Mouse (Mus musculus) intestine, embryonic 14.5 days (tissue): Measurements from ENCODE around the gene P2rx6. TPM values are rescaled to one million over a fixed set of nuclear protein-coding genes. Genes with fewer than 3 reads are reported as not detected.

ENCODE experiments used
- ATAC-seq: fragments of 200-750 bp; cut with Nextera tagmentation; replicated peaks from 2 replicates; pipeline ENCODE4 v1.8.0; 2017; ENCODE audit warnings: low read depth, moderate number of reproducible peaks, moderate TSS enrichment, moderate library complexity; ENCODE audit not compliant: low FRiP score, low TSS enrichment
- DNase-seq: peaks from one replicate; pipeline ENCODE4 v3.0.0-alpha.2; 2018; ENCODE audit warnings: low spot score
- H3K27ac ChIP-seq: fragments of 300-500 bp; sonication (generic); 2 replicates; pipeline ENCODE4 v1.5.1; 2014; ENCODE audit warnings: low read depth, mild to moderate bottlenecking, control low read depth
- H3K27me3 ChIP-seq: fragments of 300-500 bp; sonication (generic); replicated peaks from 2 replicates; pipeline ENCODE4 v1.6.1; 2014; ENCODE audit warnings: low read length, control low read depth; ENCODE audit not compliant: control insufficient read depth, insufficient read depth
- H3K36me3 ChIP-seq: fragments of 300-500 bp; sonication (generic); 2 replicates; pipeline ENCODE4 v1.6.1; 2014; ENCODE audit warnings: low read length, control low read depth; ENCODE audit not compliant: control insufficient read depth, insufficient read depth
- H3K4me1 ChIP-seq: fragments of 300-500 bp; sonication (generic); replicated peaks from 2 replicates; pipeline ENCODE4 v1.6.1; 2014; ENCODE audit warnings: low read length, control low read depth, mixed read lengths; ENCODE audit not compliant: control insufficient read depth, insufficient read depth
- H3K4me2 ChIP-seq: fragments of 300-500 bp; sonication (generic); 2 replicates; pipeline ENCODE4 v1.6.1; 2014; ENCODE audit warnings: low read length
- H3K4me3 ChIP-seq: fragments of 300-500 bp; sonication (generic); 2 replicates; pipeline ENCODE4 v1.5.1; 2014; ENCODE audit warnings: low read depth, low read length, control low read depth, mixed read lengths
- H3K9ac ChIP-seq: fragments of 300-500 bp; sonication (generic); 2 replicates; pipeline ENCODE4 v1.6.1; 2014; ENCODE audit warnings: mild to moderate bottlenecking, low read length
- H3K9me3 ChIP-seq: fragments of 300-500 bp; sonication (generic); 2 replicates; pipeline ENCODE4 v1.6.1; 2016; ENCODE audit warnings: low read length, control low read depth; ENCODE audit not compliant: control insufficient read depth
- WGBS: fragments of 180-500 bp; shearing (Covaris S2); extraction: QIAGEN DNeasy Blood & Tissue Kit; methylation state at CpG from one replicate; pipeline ENCODE4 v1.1.7; 2014; 5-methylcytosine and 5-hydroxymethylcytosine counted together
- polyA plus RNA-seq: library from polyadenylated mRNA; unstranded; fragments of >200 nt; fragmentation: Nextera tagmentation; extraction: Ambion mirVana; gene quantifications from 2 replicates; pipeline ENCODE4 v1.2.1, GENCODE M21; 2014

Gene P2rx6
- polyA plus RNA-seq = 0.60 and 0.79 TPM in 2 replicates

- Histone ChIP-seq H3K36me3 (no peaks in the 10 kb centered on the region), H3K4me1 (peaks cover 32% of the 10 kb centered on the region), H3K4me3 (peak within 1 kb of the TSS; percentile 27), H3K27ac (peak within 1 kb of the TSS; percentile 82), H3K9ac (peak within 1 kb of the TSS; percentile 29), H3K9me3 (no peaks in the 10 kb centered on the region), H3K4me2 (peak within 1 kb of the TSS; percentile 57), H3K27me3 (no peaks in the 10 kb centered on the region)
- ATAC-seq (peak; percentile 58), DNase-seq (peak; percentile 81)
- WGBS = 3% methylated on average over 10 of the region's 10 CpGs
Observed at GRCm38 (mm10) chr16:17561751-17562208, at the start of gene P2rx6. TSS of gene P2rx6 (plus strand) at chr16:17561885.

- Histone ChIP-seq H3K27me3 (no peaks in the 10 kb centered on the region), H3K27ac (no peak overlapping the region), H3K4me3 (no peak overlapping the region), H3K4me2 (no peak overlapping the region), H3K36me3 (peaks cover 84% of the 10 kb centered on the region), H3K9ac (no peak overlapping the region), H3K4me1 (no peaks in the 10 kb centered on the region), H3K9me3 (no peaks in the 10 kb centered on the region)
- 77% methylated on average over 2 of the region's 2 CpGs for WGBS
- no peak for ATAC-seq
- DNase-seq = no peak
Observed at GRCm38 (mm10) chr16:17518910-17519309, 42.8 kb upstream of the P2rx6 start.

GRCm38 (mm10) chr16:17524156-17524555 is 37.5 kb upstream of the P2rx6 start:
- DNase-seq = no peak
- peaks cover 98% of the 10 kb centered on the region for H3K36me3 ChIP-seq
- H3K4me1 ChIP-seq = no peaks in the 10 kb centered on the region
- no peak overlapping the region for H3K4me3 ChIP-seq
- H3K4me2 ChIP-seq = no peak overlapping the region
- H3K27ac ChIP-seq = no peak overlapping the region
- 92% methylated on average over 11 of the region's 11 CpGs for WGBS
- no peak overlapping the region for H3K9ac ChIP-seq
- ATAC-seq = no peak
- H3K27me3 ChIP-seq = no peaks in the 10 kb centered on the region
- no peaks in the 10 kb centered on the region for H3K9me3 ChIP-seq

- ATAC-seq = no peak
- no peak overlapping the region for H3K4me3 ChIP-seq
- no peak overlapping the region for H3K27ac ChIP-seq
- no peak overlapping the region for H3K4me2 ChIP-seq
- H3K27me3 ChIP-seq = no peaks in the 10 kb centered on the region
- H3K36me3 ChIP-seq = peaks cover 86% of the 10 kb centered on the region
- H3K9ac ChIP-seq = no peak overlapping the region
- peaks cover 8% of the 10 kb centered on the region; the same call in 1 of the 2 replicates for H3K4me1 ChIP-seq
- WGBS = 87% methylated on average over 3 of the region's 3 CpGs
- no peak for DNase-seq
- H3K9me3 ChIP-seq = no peaks in the 10 kb centered on the region
Observed at GRCm38 (mm10) chr16:17525524-17525923, 36.2 kb upstream of the P2rx6 start.

- H3K9ac ChIP-seq = no peak overlapping the region
- 82% methylated on average over 6 of the region's 6 CpGs for WGBS
- H3K4me1 ChIP-seq = peaks cover 8% of the 10 kb centered on the region; the same call in 1 of the 2 replicates
- no peak overlapping the region for H3K27ac ChIP-seq
- DNase-seq (no peak), ATAC-seq (no peak)
- no peak overlapping the region for H3K4me2 ChIP-seq
- H3K36me3 ChIP-seq = peaks cover 79% of the 10 kb centered on the region
- no peaks in the 10 kb centered on the region for H3K9me3 ChIP-seq
- no peaks in the 10 kb centered on the region for H3K27me3 ChIP-seq
- H3K4me3 ChIP-seq = no peak overlapping the region
Observed at GRCm38 (mm10) chr16:17526223-17526622, 35.5 kb upstream of the P2rx6 start.

- Histone ChIP-seq H3K4me2 (no peak overlapping the region), H3K9ac (no peak overlapping the region), H3K27me3 (no peaks in the 10 kb centered on the region), H3K4me1 (peaks cover 15% of the 10 kb centered on the region), H3K36me3 (peaks cover 66% of the 10 kb centered on the region), H3K9me3 (no peaks in the 10 kb centered on the region), H3K27ac (no peak overlapping the region), H3K4me3 (no peak overlapping the region)
- no peak for DNase-seq
- no peak for ATAC-seq
Observed at GRCm38 (mm10) chr16:17527606-17528005, 34.1 kb upstream of the P2rx6 start.

GRCm38 (mm10) chr16:17528276-17528675 is 33.4 kb upstream of the P2rx6 start:
- H3K9me3 ChIP-seq = no peaks in the 10 kb centered on the region
- H3K27ac ChIP-seq = no peak overlapping the region
- H3K4me3 ChIP-seq = no peak overlapping the region
- no peak overlapping the region for H3K4me2 ChIP-seq
- no peak for ATAC-seq
- no peaks in the 10 kb centered on the region for H3K27me3 ChIP-seq
- no peak overlapping the region for H3K9ac ChIP-seq
- DNase-seq = no peak
- H3K36me3 ChIP-seq = peaks cover 59% of the 10 kb centered on the region
- 89% methylated on average over 13 of the region's 13 CpGs for WGBS
- peaks cover 15% of the 10 kb centered on the region for H3K4me1 ChIP-seq

GRCm38 (mm10) chr16:17529981-17530586 is 31.6 kb upstream of the P2rx6 start:
- peaks cover 43% of the 10 kb centered on the region for H3K36me3 ChIP-seq
- 13% methylated on average over 17 of the region's 17 CpGs for WGBS
- H3K4me3 ChIP-seq = peak overlapping the region; percentile 60
- peak overlapping the region; percentile 87 for H3K4me2 ChIP-seq
- DNase-seq (no peak), ATAC-seq (no peak)
- no peaks in the 10 kb centered on the region for H3K9me3 ChIP-seq
- H3K9ac ChIP-seq = peak overlapping the region; percentile 84
- H3K27me3 ChIP-seq = no peaks in the 10 kb centered on the region
- peak overlapping the region; percentile 97 for H3K27ac ChIP-seq
- peaks cover 15% of the 10 kb centered on the region for H3K4me1 ChIP-seq
